Mouse (Mus musculus) limb, embryonic 10.5 days (tissue): ENCODE measurements around the gene Fam84a. TPM values are rescaled to one million over a fixed set of nuclear protein-coding genes. Genes with fewer than 3 reads are reported as not detected.

Experiments
- DNase-seq: peaks from one replicate; pipeline ENCODE4 v3.0.0-alpha.2; 2017; ENCODE audit warnings: low spot score
- H3K27ac ChIP-seq: fragments of 300-500 bp; sonication (generic); 2 replicates; pipeline ENCODE4 v1.5.1; 2016; ENCODE audit warnings: mild to moderate bottlenecking
- H3K27me3 ChIP-seq: fragments of 300-500 bp; sonication (generic); 2 replicates; pipeline ENCODE4 v1.6.1; 2016; ENCODE audit warnings: low read depth, mild to moderate bottlenecking; ENCODE audit not compliant: poor library complexity, severe bottlenecking
- H3K36me3 ChIP-seq: fragments of 300-500 bp; sonication (generic); 2 replicates; pipeline ENCODE4 v1.6.1; 2016; ENCODE audit warnings: mild to moderate bottlenecking, moderate library complexity
- H3K4me1 ChIP-seq: fragments of 300-500 bp; sonication (generic); 2 replicates; pipeline ENCODE4 v1.6.1; 2016
- H3K4me3 ChIP-seq: fragments of 300-500 bp; sonication (generic); 2 replicates; pipeline ENCODE4 v1.5.1; 2016; ENCODE audit warnings: mild to moderate bottlenecking, moderate library complexity
- H3K9me3 ChIP-seq: fragments of 300-500 bp; sonication (generic); replicated peaks from 2 replicates; pipeline ENCODE4 v1.6.1; 2016; ENCODE audit warnings: mild to moderate bottlenecking
- WGBS: fragments of 180-500 bp; shearing (Covaris S2); methylation state at CpG from one replicate; pipeline ENCODE4 v1.1.7; 2016; 5-methylcytosine and 5-hydroxymethylcytosine counted together
- polyA plus RNA-seq: library from polyadenylated mRNA; unstranded; fragments of >200 nt; fragmentation: Nextera tagmentation; extraction: Ambion mirVana; gene quantifications from 2 replicates; pipeline ENCODE4 v1.2.1, GENCODE M21; 2016

Fam84a gene
- 0.97 and 2.9 TPM in 2 replicates for polyA plus RNA-seq

- H3K36me3 ChIP-seq = no peaks in the 10 kb centered on the region
- DNase-seq = peak; percentile 92
- H3K27ac ChIP-seq = peak within 1 kb of the TSS; percentile 36; the same call in 1 of the 2 replicates
- H3K4me1 ChIP-seq = peaks cover 26% of the 10 kb centered on the region
- peak within 1 kb of the TSS; percentile 53 for H3K4me3 ChIP-seq
- 1% methylated on average over 31 of the region's 31 CpGs for WGBS
- peaks cover 56% of the 10 kb centered on the region for H3K27me3 ChIP-seq
- H3K9me3 ChIP-seq = no peaks in the 10 kb centered on the region
Measured at GRCm38 (mm10) chr12:14151921-14152320, at the start of gene Fam84a. Gene Fam84a (minus strand): TSS chr12:14152054.

GRCm38 (mm10) chr12:14195479-14195878 is 43.6 kb upstream of the Fam84a start:
- no peak overlapping the region for H3K4me3 ChIP-seq
- DNase-seq = no peak
- no peaks in the 10 kb centered on the region for H3K36me3 ChIP-seq
- H3K4me1 ChIP-seq = no peaks in the 10 kb centered on the region
- H3K27ac ChIP-seq = no peak overlapping the region
- no peaks in the 10 kb centered on the region for H3K9me3 ChIP-seq
- 61% methylated on average over 3 of the region's 3 CpGs for WGBS
- H3K27me3 ChIP-seq = no peaks in the 10 kb centered on the region

GRCm38 (mm10) chr12:14186689-14187195 is 34.9 kb upstream of the Fam84a start:
- Histone ChIP-seq H3K9me3 (no peaks in the 10 kb centered on the region), H3K4me3 (no peak overlapping the region), H3K27me3 (no peaks in the 10 kb centered on the region), H3K4me1 (no peaks in the 10 kb centered on the region), H3K36me3 (no peaks in the 10 kb centered on the region), H3K27ac (no peak overlapping the region)
- WGBS = 90% methylated on average over 3 of the region's 3 CpGs
- DNase-seq = no peak

DNA sequence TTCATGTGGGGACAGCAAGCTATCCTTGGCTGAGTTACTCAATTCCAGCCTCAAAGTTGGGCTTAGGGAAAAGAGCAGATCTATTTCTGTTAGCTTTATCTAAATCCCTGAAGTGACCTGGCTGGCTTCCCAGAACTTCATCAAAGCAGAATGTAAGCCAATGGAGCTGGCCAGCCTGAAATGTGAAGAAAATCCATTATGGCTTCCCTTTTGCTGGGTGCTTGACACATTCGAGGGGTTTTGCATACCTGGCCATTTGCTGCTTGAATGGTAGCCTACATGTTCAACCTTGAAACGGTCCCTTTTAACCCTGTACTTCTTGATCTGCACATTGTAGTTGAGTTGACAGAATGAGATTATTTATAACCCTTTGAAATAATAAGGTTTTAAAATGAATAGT is 13.9 kb upstream of the Fam84a start:
- WGBS = 86% methylated on average over 2 of the region's 2 CpGs
- H3K36me3 ChIP-seq = no peaks in the 10 kb centered on the region
- H3K9me3 ChIP-seq = no peaks in the 10 kb centered on the region
- H3K4me1 ChIP-seq = no peaks in the 10 kb centered on the region
- no peak for DNase-seq
- no peaks in the 10 kb centered on the region for H3K27me3 ChIP-seq
- no peak overlapping the region for H3K27ac ChIP-seq
- no peak overlapping the region for H3K4me3 ChIP-seq

- no peaks in the 10 kb centered on the region for H3K36me3 ChIP-seq
- H3K27me3 ChIP-seq = no peaks in the 10 kb centered on the region
- no peak for DNase-seq
- no peak overlapping the region for H3K27ac ChIP-seq
- H3K4me1 ChIP-seq = no peaks in the 10 kb centered on the region
- no peaks in the 10 kb centered on the region for H3K9me3 ChIP-seq
- WGBS = 87% methylated on average over 1 of the region's 1 CpGs
- no peak overlapping the region for H3K4me3 ChIP-seq
Measured at GRCm38 (mm10) chr12:14164936-14165335, 13.1 kb upstream of the Fam84a start.

GRCm38 (mm10) chr12:14152426-14152825 is 572 bp upstream of the Fam84a start:
- no peaks in the 10 kb centered on the region for H3K9me3 ChIP-seq
- peaks cover 53% of the 10 kb centered on the region for H3K27me3 ChIP-seq
- DNase-seq = peak; percentile 47
- H3K27ac ChIP-seq = peak overlapping the region; percentile 36; the same call in 1 of the 2 replicates
- H3K4me3 ChIP-seq = peak overlapping the region; percentile 53
- no peaks in the 10 kb centered on the region for H3K36me3 ChIP-seq
- H3K4me1 ChIP-seq = peaks cover 26% of the 10 kb centered on the region
- WGBS = under 1% methylated on average over 14 of the region's 14 CpGs

GRCm38 (mm10) chr12:14150936-14151631 is 770 bp downstream of the Fam84a start:
- no peaks in the 10 kb centered on the region for H3K36me3 ChIP-seq
- H3K27ac ChIP-seq = no peak overlapping the region
- peaks cover 56% of the 10 kb centered on the region for H3K27me3 ChIP-seq
- H3K4me3 ChIP-seq = peak overlapping the region; percentile 53
- WGBS = 7% methylated on average over 19 of the region's 19 CpGs
- H3K4me1 ChIP-seq = peaks cover 26% of the 10 kb centered on the region
- peak; percentile 46 for DNase-seq
- H3K9me3 ChIP-seq = no peaks in the 10 kb centered on the region

DNA sequence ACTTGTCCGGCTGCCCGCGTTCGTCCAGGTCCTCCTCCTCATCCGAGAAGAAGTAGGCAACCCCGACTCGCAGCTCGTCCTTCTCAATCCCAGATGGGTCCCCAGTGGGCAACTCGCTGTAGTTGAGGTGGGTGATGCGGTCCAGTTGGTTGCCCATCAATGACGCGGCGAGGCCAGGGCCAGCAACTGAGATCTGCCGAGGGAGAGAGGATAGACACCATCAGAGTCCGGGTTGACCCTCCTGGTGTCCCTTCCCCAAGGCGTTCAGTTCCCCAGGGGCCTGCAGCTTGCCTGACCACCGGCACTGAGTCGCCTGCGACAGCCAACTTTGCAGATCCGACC is 1.3 kb downstream of the Fam84a start:
- WGBS = 4% methylated on average over 20 of the region's 20 CpGs
- Histone ChIP-seq H3K36me3 (no peaks in the 10 kb centered on the region), H3K27ac (no peak overlapping the region), H3K4me1 (peaks cover 26% of the 10 kb centered on the region), H3K27me3 (peaks cover 56% of the 10 kb centered on the region), H3K9me3 (no peaks in the 10 kb centered on the region), H3K4me3 (peak overlapping the region; percentile 53)
- no peak for DNase-seq

DNA sequence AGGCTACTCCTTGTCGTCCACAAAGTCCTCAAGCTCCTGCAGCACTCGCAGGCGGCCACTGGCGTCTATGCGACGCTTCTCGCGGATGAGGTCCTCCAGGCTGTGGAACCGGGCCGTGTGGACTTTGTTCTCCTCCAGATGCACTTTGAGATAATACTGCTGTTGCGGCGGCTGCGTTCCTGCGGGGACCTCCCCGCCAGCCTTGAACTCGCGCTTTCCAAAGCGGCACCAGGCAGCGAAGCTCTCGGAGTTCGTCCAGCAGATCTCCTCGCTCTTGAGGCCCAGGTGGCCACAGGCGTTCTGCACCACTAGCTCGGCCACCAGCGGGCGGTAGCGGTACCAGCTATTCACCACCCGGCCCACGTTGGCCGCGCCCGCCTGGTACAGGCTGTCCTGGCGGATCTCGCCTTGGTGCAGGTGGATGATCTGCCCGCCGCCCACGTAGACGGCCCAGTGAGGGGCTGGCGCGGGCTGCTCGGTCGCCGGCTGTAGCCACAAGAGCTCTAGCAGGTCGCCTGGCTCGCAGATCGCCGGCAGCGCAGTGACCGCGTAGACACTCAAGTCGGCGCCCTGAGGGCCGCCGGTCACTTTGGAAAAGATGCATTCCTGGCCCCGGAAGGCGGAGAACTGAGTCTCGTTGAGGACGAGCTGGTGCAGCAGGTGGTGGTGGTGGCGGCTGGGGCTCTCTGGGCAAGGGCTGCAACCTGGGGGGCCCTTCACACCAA is 1.8 kb downstream of the Fam84a start:
- Histone ChIP-seq H3K9me3 (no peaks in the 10 kb centered on the region), H3K27ac (no peak overlapping the region), H3K4me1 (peaks cover 26% of the 10 kb centered on the region), H3K27me3 (peaks cover 56% of the 10 kb centered on the region), H3K4me3 (peak overlapping the region; percentile 53), H3K36me3 (no peaks in the 10 kb centered on the region)
- DNase-seq = peak; percentile 80
- under 1% methylated on average over 59 of the region's 59 CpGs for WGBS

DNA sequence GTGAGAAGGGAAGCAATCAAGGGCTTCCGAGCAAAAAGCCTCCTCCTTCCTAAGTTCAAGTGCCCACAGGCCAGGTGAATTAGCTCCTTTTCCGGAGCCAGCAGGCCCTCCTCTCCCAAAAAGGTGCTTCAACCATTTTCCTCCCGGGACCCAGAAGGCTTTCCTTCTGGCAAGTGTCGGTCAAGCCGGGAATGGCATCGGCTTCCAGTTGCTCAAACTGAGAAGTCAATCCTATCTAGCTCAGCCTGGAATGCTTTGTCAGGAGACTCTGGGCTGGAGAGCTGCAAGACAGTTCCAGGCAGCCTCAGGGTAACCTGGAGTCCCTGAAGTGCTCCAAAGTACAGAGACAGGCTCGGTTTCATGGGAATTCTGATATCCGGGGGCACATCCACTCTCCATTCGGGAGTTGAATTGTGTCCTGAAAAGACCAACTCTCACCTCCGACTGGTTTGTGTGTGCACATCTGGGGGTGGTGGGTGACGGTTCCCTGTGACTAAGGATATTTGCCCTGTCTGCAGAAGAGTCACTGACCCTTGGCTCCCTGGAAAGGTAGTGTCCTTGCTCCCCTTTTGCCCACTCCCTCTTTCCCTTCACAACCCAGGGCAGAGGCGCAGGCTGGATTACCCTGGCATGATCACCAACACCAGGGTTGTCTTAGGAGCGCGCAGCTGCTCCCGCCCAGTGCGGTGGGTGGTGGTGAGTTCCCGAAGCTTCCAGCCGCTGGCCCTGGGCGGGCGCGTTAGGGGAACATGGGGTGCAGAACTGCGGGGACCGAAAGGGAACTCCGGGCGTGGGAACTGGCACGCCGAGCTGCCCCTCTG is 2.6 kb downstream of the Fam84a start:
- Histone ChIP-seq H3K4me3 (peak overlapping the region; percentile 53), H3K36me3 (no peaks in the 10 kb centered on the region), H3K27me3 (peaks cover 56% of the 10 kb centered on the region), H3K4me1 (peaks cover 26% of the 10 kb centered on the region), H3K9me3 (no peaks in the 10 kb centered on the region), H3K27ac (no peak overlapping the region)
- WGBS = 7% methylated on average over 27 of the region's 27 CpGs
- peak; percentile 39 for DNase-seq

GRCm38 (mm10) chr12:14137046-14137445 is 14.8 kb downstream of the Fam84a start:
- 94% methylated on average over 1 of the region's 1 CpGs for WGBS
- DNase-seq = no peak
- Histone ChIP-seq H3K36me3 (no peaks in the 10 kb centered on the region), H3K4me3 (no peak overlapping the region), H3K9me3 (no peaks in the 10 kb centered on the region), H3K27ac (no peak overlapping the region), H3K4me1 (no peaks in the 10 kb centered on the region), H3K27me3 (no peaks in the 10 kb centered on the region)

DNA sequence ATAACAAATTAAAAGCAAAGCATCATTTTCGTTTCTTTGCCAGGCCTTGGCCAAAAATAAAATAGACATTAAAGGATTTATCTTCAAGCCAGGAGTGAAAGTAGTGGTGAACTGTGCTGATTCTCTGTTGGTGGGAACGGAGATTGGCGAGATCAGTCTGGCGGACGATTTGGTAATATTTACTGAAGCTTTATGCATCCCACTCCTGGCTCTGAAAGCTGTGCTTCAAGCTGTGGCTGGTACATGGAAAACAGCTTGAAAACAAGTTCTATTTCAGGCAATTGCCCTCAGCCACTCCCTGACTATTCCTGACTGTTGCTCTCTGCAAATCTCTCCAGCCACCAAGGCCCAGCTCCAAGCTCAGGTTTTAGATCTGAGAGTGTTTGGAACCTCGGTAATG is 37.1 kb downstream of the Fam84a start:
- 91% methylated on average over 6 of the region's 6 CpGs for WGBS
- Histone ChIP-seq H3K27me3 (no peaks in the 10 kb centered on the region), H3K36me3 (no peaks in the 10 kb centered on the region), H3K9me3 (no peaks in the 10 kb centered on the region), H3K4me3 (no peak overlapping the region), H3K27ac (no peak overlapping the region), H3K4me1 (no peaks in the 10 kb centered on the region)
- DNase-seq = no peak

GRCm38 (mm10) chr12:14096944-14097343 is 54.9 kb downstream of the Fam84a start:
- no peak for DNase-seq
- Histone ChIP-seq H3K27me3 (no peaks in the 10 kb centered on the region), H3K27ac (no peak overlapping the region), H3K36me3 (no peaks in the 10 kb centered on the region), H3K4me1 (no peaks in the 10 kb centered on the region), H3K9me3 (no peaks in the 10 kb centered on the region), H3K4me3 (no peak overlapping the region)
